Comparison of ENCODE assay signal across 24 mouse cellular contexts in the genomic region with DNA sequence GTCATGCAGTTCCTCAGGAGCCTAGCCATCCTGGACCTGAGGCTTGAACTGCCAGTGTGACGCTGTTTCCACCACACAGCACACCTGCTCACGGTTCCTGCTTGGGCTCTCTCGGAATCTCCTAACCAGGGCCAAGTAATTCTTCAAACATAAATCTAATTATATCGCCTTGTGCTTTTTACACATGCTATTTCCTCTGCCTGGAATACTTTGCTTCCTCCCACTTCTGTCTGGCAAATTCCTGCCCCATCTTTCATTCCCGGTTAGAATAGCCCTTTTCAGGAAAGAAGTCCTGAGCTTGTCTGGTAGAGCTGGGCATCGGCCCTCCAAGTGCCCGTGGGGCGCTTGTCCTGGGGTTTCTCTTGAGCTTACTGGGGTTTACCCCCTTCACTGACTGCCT. TPM values are rescaled to one million over a fixed set of nuclear protein-coding genes. Genes with fewer than 3 reads are reported as not detected.
DNase-seq lines count a peak whose midpoint lies in the region; TF ChIP-seq lines count a peak whose summit lies in the region.
"Had no signal": no experiment of that assay in that cellular context is flagged by ENCODE, and none has a peak within 500 bp of the region (broad histone marks: within the 10 kb centered on the region; RNA-seq: fewer than 3 reads in every experiment).

No protein-coding gene starts in this region.

- no peak for TF ChIP-seq POLR2A in kidney, adult 2 months (IDR thresholded peaks at IDR 0.05; ENCODE audit: low read depth, low read length)

- 0 out of 2 replicates have a peak, but pooled peaks cover 2% of the 10 kb centered on the region for H3K4me1 ChIP-seq in kidney, adult 2 months (ENCODE audit: control insufficient read depth, insufficient read depth, low read length)

- no peak for TF ChIP-seq CTCF in kidney, adult 2 months (conservative IDR thresholded peaks at IDR 0.05; ENCODE audit: insufficient read depth, insufficient read length, low read depth, low read length)

- H3K27me3 ChIP-seq in kidney, adult 2 months (replicated peaks; ENCODE audit: control insufficient read depth, insufficient read depth, low read length): no peaks in the 10 kb centered on the region; the same call in 1 of the 2 replicates
- H3K27me3 ChIP-seq: hindbrain, embryonic 15.5 days had no signal

- no peak overlapping the region for H3K4me3 ChIP-seq in kidney, adult 2 months (ENCODE audit: insufficient read depth, low read depth, low read length)
- H3K4me3 ChIP-seq: embryonic facial prominence, embryonic 10.5 days; embryonic facial prominence, embryonic 13.5 days; erythroblast, embryonic 14.5 days; forebrain, embryonic 12.5 days; forebrain, embryonic 15.5 days; gastrocnemius, adult 2 months; hindbrain, embryonic 12.5 days; hindbrain, embryonic 15.5 days had no signal

- 72% methylated on average over 8 of the region's 8 CpGs for WGBS in kidney, adult 2 months

- H3K36me3 ChIP-seq in kidney, adult 2 months (ENCODE audit: control insufficient read depth, insufficient read depth, low read length): no peaks in the 10 kb centered on the region
- H3K36me3 ChIP-seq: embryonic facial prominence, embryonic 10.5 days; embryonic facial prominence, embryonic 13.5 days; forebrain, embryonic 12.5 days; forebrain, embryonic 15.5 days; hindbrain, embryonic 12.5 days; hindbrain, embryonic 15.5 days had no signal

- DNase-seq in adrenal gland, adult 2 months: peak; percentile 14
- no peak for DNase-seq in adrenal gland, adult 8-10 months
- DNase-seq in kidney, adult 2 months: peak; percentile 50
- no peak for DNase-seq in kidney, adult 11 months
- peak; percentile 21 for DNase-seq in kidney, postnatal 14 days
- DNase-seq in kidney, postnatal 4 days: no peak
- DNase-seq: adrenal gland, postnatal 14 days; cerebellum, adult 11-12 months; cerebellum, adult 8-10 months; cerebellum, postnatal 10 days; cerebellum, postnatal 36 days; embryo, embryonic 11 days; gastrocnemius, adult 2 months; gastrocnemius, postnatal 14 days; heart, adult 11 months had no signal

- H3K27ac ChIP-seq in kidney, adult 2 months (ENCODE audit: insufficient read depth, low read depth, low read length): no peak overlapping the region
- H3K27ac ChIP-seq: embryonic facial prominence, embryonic 10.5 days; embryonic facial prominence, embryonic 13.5 days; forebrain, embryonic 12.5 days; forebrain, embryonic 15.5 days; gastrocnemius, adult 2 months; hindbrain, embryonic 12.5 days; hindbrain, embryonic 15.5 days had no signal

RNA-seq across cellular contexts. Expression of a gene that starts 3.3 kb away (rescaled TPM):
- total RNA-seq in adrenal gland, adult 2 months (2021): 1 to 10 TPM; 1.5 to 8.3 TPM
- 48.9 and 89.9 TPM in 2 replicates for polyA plus RNA-seq in adrenal gland, adult 2 months (2012; rRNA removed)
- 10 to 100 TPM in 2 of 4 experiments, 1 to 10 TPM in 2; 1.1 to 33.5 (median 15.4) TPM for total RNA-seq in adrenal gland, adult 8-10 months (2022)
- 1.4 and 1.9 TPM in 2 replicates for polyA plus RNA-seq in kidney, adult 2 months (2012; rRNA removed)
- total RNA-seq: hematopoietic stem cell, adult 5-6 weeks had no signal
- polyA plus RNA-seq: activated CD4-positive, CD25-positive, alpha-beta regulatory T cell, adult 4 months had no signal

RNA-seq across cellular contexts. Expression of a gene that starts 47.0 kb away (rescaled TPM):
- total RNA-seq in adrenal gland, adult 2 months (2021): 10 to 100 TPM; 15.6 to 20.8 TPM
- 4.3 and 5.1 TPM in 2 replicates for polyA plus RNA-seq in adrenal gland, adult 2 months (2012; rRNA removed)
- total RNA-seq in adrenal gland, adult 8-10 months (2022): 10 to 100 TPM; 16.0 to 27.1 (median 22.4) TPM
- polyA plus RNA-seq in kidney, adult 2 months (2012; rRNA removed): 15.4 and 15.6 TPM in 2 replicates
- polyA plus RNA-seq: activated CD4-positive, CD25-positive, alpha-beta regulatory T cell, adult 4 months had no signal

Comparison
In these comparisons a context has a peak if more than half of its experiments do, and no peak if none do; other contexts are left out.
1. DNase-seq: peak in adrenal gland, adult 2 months (single experiment), kidney, adult 2 months (single experiment) and kidney, postnatal 14 days (single experiment); none in adrenal gland, adult 8-10 months (single experiment), kidney, adult 11 months (single experiment) and kidney, postnatal 4 days (0 of 2).